Mouse (Mus musculus) olfactory bulb, adult 2 months (tissue): ENCODE results near the gene N4bp3.

Experiments
- CTCF ChIP-seq: fragments of 200-500 bp; IDR thresholded peaks from 2 replicates; pipeline ENCODE4 v1.5.1; 2012; ENCODE audit warnings: low read depth, mild to moderate bottlenecking, low read length, moderate library complexity; ENCODE audit not compliant: insufficient read depth
- POLR2A ChIP-seq: fragments of 200-500 bp; IDR thresholded peaks from 2 replicates; pipeline ENCODE4 v1.6.1; 2012; ENCODE audit warnings: mild to moderate bottlenecking, low read depth, low read length, moderate library complexity; ENCODE audit not compliant: insufficient read depth

DNA sequence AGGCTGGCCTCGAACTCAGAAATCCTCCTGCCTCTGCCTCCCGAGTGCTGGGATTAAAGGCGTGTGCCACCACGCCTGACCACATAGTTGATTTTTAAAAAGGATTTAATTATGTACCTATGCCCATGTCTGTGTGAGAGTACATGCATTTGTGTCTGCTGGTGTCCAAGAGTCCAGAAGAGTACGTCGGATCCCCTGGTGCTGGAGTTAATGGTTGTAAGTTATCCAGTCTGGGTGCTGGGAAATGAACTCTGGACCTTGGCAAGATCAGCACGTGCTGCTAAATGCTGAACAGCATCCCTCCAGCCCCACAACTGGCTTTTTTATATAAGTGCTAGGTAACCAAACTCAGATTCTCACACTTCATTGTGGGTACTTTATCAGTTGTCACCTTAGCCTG lies 20.2 kb upstream of the N4bp3 start:
- no peak for TF ChIP-seq POLR2A
- no peak for TF ChIP-seq CTCF
